Mouse (Mus musculus): ENCODE measurements around the gene Cbx1. TPM values are rescaled to one million over a fixed set of nuclear protein-coding genes. Genes with fewer than 3 reads are reported as not detected.
A peak's percentile ranks its signal among the peaks of the same experiment; 100 is the strongest.

The Cbx1 gene
- total and polyA plus RNA-seq, 3 experiments = 132 to 368 (median 152) TPM

DNA sequence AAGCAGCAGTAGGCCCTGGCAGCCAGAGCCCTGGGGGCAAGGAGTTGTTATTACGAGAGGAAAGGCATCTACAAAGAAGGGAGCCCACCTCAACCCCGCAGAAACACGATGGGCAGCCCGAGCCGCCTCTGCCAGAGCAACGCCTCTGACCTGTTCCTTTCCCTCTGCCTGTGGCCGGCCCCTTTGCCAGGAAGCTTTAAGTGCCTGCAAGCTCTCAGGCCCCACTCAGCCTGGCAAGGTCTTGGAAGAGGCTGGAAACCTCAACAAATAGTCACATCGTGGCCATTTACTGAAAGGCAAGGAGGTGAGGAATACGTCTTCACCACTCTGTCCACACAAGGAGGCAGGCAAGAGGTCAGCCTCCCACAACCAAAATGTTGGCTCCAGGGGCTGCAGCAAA is 20.7 kb upstream of the Cbx1 start:
- no peak for DNase-seq (ENCODE audit: low read depth, low spot score)
- Histone ChIP-seq H3K9ac (ENCODE audit: control insufficient read depth, low read depth, low read length, poor library complexity, severe bottlenecking) (no peak overlapping the region), H3K79me2 (ENCODE audit: control insufficient read depth, insufficient read depth, low read length, poor library complexity) (no peaks in the 10 kb centered on the region), H3K4me1 (ENCODE audit: control insufficient read depth in 1 of 2, insufficient read depth in 2 of 2, low read length in 2 of 2) (peaks cover 0 to 15% of the 10 kb centered on the region in 2 experiments; a peak in 2 of 4 replicates), H3K4me3 (ENCODE audit: control insufficient read depth in 1 of 2, insufficient read depth in 1 of 2, low read depth in 2 of 2, low read length in 2 of 2) (no peak overlapping the region), H3K36me3 (ENCODE audit: control insufficient read depth in 1 of 2, insufficient read depth in 2 of 2, low read length in 2 of 2) (peaks cover 3% of the 10 kb centered on the region in 2 experiments; a peak in 3 of 4 replicates), H3K27me3 (ENCODE audit: control insufficient read depth in 1 of 2, insufficient read depth in 2 of 2, low read length in 2 of 2) (no peaks in the 10 kb centered on the region), H3K27ac (ENCODE audit: control insufficient read depth, low read depth, low read length) (no peak overlapping the region), H3K9me3 (replicated peaks; ENCODE audit: insufficient read depth, low read length) (no peaks in the 10 kb centered on the region)
- TF ChIP-seq HCFC1 (IDR thresholded peaks at IDR 0.05; ENCODE audit: low read depth, low read length) (no peak), POLR2AphosphoS2 (IDR thresholded peaks at IDR 0.05; ENCODE audit: low read length) (no peak), CTCF (IDR thresholded peaks at IDR 0.05 in 2 of 3, conservative IDR thresholded peaks at IDR 0.05 in 1 of 3; ENCODE audit: control insufficient read depth in 1 of 3, insufficient read depth in 1 of 3, low read depth in 2 of 3, low read length in 3 of 3, poor library complexity in 1 of 3, severe bottlenecking in 1 of 3) (no peak), TBP (IDR thresholded peaks at IDR 0.05; ENCODE audit: low read depth, low read length) (no peak)

DNA sequence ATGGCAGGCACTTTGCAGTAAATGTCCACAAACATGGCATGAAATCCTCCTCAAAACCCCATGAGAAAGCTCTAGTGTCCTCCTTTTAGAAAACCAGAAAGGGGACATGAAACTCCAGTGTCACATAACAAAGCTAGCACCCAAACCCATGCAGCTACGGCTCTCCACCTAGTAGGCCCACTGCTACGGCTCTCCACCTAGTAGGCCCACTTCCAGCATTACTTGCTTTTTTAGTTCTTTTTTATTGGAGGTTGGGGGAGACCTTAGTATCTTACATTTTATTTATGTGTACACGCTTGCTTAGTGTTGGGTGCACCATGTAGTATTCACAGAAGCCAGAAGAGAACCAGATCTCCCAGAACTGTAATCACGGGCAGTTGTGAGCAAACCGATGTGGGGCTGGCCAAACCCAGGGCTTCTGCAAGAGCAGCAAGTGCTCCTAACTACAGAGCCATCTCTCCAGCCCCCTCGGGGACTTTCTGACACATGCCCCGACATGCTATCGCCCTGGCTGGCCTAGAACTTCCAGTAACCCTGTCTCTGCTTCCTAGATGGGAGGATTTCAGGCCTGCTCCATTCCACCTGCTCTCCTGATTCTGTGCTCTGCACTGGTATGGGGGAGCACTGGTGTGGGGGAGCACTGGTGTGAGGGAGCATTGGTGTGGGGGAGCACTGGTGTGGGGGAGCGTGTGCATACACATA is 17.5 kb upstream of the Cbx1 start:
- Histone ChIP-seq H3K79me2 (ENCODE audit: control insufficient read depth, insufficient read depth, low read length, poor library complexity) (no peaks in the 10 kb centered on the region; the same call in 1 of the 2 replicates), H3K4me1 (ENCODE audit: control insufficient read depth in 1 of 2, insufficient read depth in 2 of 2, low read length in 2 of 2) (no peaks in the 10 kb centered on the region; a peak in 1 of 4 replicates), H3K27me3 (ENCODE audit: control insufficient read depth in 1 of 2, insufficient read depth in 2 of 2, low read length in 2 of 2) (no peaks in the 10 kb centered on the region), H3K9me3 (replicated peaks; ENCODE audit: insufficient read depth, low read length) (no peaks in the 10 kb centered on the region), H3K27ac (ENCODE audit: control insufficient read depth, low read depth, low read length) (no peak overlapping the region), H3K36me3 (ENCODE audit: control insufficient read depth in 1 of 2, insufficient read depth in 2 of 2, low read length in 2 of 2) (peaks cover 0 to 5% of the 10 kb centered on the region in 2 experiments; a peak in 2 of 4 replicates), H3K9ac (ENCODE audit: control insufficient read depth, low read depth, low read length, poor library complexity, severe bottlenecking) (no peak overlapping the region), H3K4me3 (ENCODE audit: control insufficient read depth in 1 of 2, insufficient read depth in 1 of 2, low read depth in 2 of 2, low read length in 2 of 2) (no peak overlapping the region)
- DNase-seq (ENCODE audit: low read depth, low spot score) = no peak
- TF ChIP-seq MXI1 (IDR thresholded peaks at IDR 0.05; ENCODE audit: low read depth, low read length) (no peak), NELFE (IDR thresholded peaks at IDR 0.05; ENCODE audit: low read depth, low read length) (no peak), JUND (IDR thresholded peaks at IDR 0.05; ENCODE audit: low read depth, low read length) (no peak), ZKSCAN1 (IDR thresholded peaks at IDR 0.05; ENCODE audit: low read depth, low read length) (peak; percentile 78; the same call in 1 of the 2 replicates), E2F4 (IDR thresholded peaks at IDR 0.05; ENCODE audit: borderline replicate concordance, low read depth, low read length) (no peak), UBTF (IDR thresholded peaks at IDR 0.05; ENCODE audit: borderline replicate concordance, insufficient read depth, low read depth, low read length) (no peak), POLR2AphosphoS5 (IDR thresholded peaks at IDR 0.05; ENCODE audit: borderline replicate concordance, low read depth, low read length) (no peak)

DNA sequence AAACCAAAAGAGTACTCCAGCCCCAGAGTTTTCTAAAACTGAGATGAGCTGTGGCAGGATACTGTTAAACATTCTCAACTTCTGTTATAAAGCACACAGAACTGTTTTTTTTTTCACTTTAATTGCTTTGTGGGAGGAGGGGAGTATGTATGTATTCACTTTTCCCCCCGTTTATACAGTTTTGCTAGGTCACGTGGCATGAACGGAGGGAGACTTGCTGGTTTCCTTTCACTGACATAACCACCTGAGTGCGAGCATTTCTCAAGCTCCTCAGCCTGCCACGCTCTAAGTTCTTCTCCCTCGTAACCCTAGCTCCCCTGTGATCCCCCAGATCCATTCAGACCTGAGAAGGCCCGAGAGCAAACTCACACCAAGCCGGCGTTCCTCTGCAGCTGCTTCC is 16.5 kb upstream of the Cbx1 start:
- Histone ChIP-seq H3K79me2 (ENCODE audit: control insufficient read depth, insufficient read depth, low read length, poor library complexity) (peaks cover 6% of the 10 kb centered on the region), H3K36me3 (ENCODE audit: control insufficient read depth in 1 of 2, insufficient read depth in 2 of 2, low read length in 2 of 2) (peaks cover 0 to 5% of the 10 kb centered on the region in 2 experiments; a peak in 3 of 4 replicates), H3K9me3 (replicated peaks; ENCODE audit: insufficient read depth, low read length) (no peaks in the 10 kb centered on the region), H3K27me3 (ENCODE audit: control insufficient read depth in 1 of 2, insufficient read depth in 2 of 2, low read length in 2 of 2) (no peaks in the 10 kb centered on the region), H3K4me3 (ENCODE audit: control insufficient read depth in 1 of 2, insufficient read depth in 1 of 2, low read depth in 2 of 2, low read length in 2 of 2) (no peak overlapping the region), H3K9ac (ENCODE audit: control insufficient read depth, low read depth, low read length, poor library complexity, severe bottlenecking) (no peak overlapping the region), H3K4me1 (ENCODE audit: control insufficient read depth in 1 of 2, insufficient read depth in 2 of 2, low read length in 2 of 2) (no peaks in the 10 kb centered on the region; a peak in 2 of 4 replicates), H3K27ac (ENCODE audit: control insufficient read depth, low read depth, low read length) (no peak overlapping the region)
- DNase-seq (ENCODE audit: low read depth, low spot score) = no peak
- TF ChIP-seq ZNF384 (IDR thresholded peaks at IDR 0.05; ENCODE audit: low read depth, low read length) = no peak
- no peak for TF ChIP-seq MAX (IDR thresholded peaks at IDR 0.05; ENCODE audit: low read length)
- TF ChIP-seq SMC3 (IDR thresholded peaks at IDR 0.05; ENCODE audit: low read depth, low read length) = no peak
- no peak for TF ChIP-seq TCF12 (IDR thresholded peaks at IDR 0.05; ENCODE audit: low read depth, low read length)
- no peak for TF ChIP-seq EP300 (IDR thresholded peaks at IDR 0.05; ENCODE audit: low read depth in 1 of 2, low read length in 2 of 2)
- TF ChIP-seq CHD1 (IDR thresholded peaks at IDR 0.05; ENCODE audit: low read depth, low read length) = no peak
- TF ChIP-seq GATA1 (IDR thresholded peaks at IDR 0.05; ENCODE audit: low read depth, low read length) = no peak
- TF ChIP-seq MYB (IDR thresholded peaks at IDR 0.05; ENCODE audit: low read depth, low read length) = no peak
- no peak for TF ChIP-seq MAZ (IDR thresholded peaks at IDR 0.05; ENCODE audit: low read depth, low read length)
- no peak for TF ChIP-seq BHLHE40 (IDR thresholded peaks at IDR 0.05; ENCODE audit: borderline replicate concordance, low read depth, low read length)
- no peak for TF ChIP-seq ETS1 (IDR thresholded peaks at IDR 0.05; ENCODE audit: low read depth, low read length)
- TF ChIP-seq USF2 (IDR thresholded peaks at IDR 0.05; ENCODE audit: borderline replicate concordance in 1 of 2, insufficient read depth in 1 of 2, low read depth in 1 of 2, low read length in 2 of 2) = no peak
- no peak for TF ChIP-seq GABPA (IDR thresholded peaks at IDR 0.05; ENCODE audit: low read depth, low read length)
- TF ChIP-seq JUND (IDR thresholded peaks at IDR 0.05; ENCODE audit: low read depth, low read length) = no peak
- no peak for TF ChIP-seq MXI1 (IDR thresholded peaks at IDR 0.05; ENCODE audit: low read depth, low read length)
- no peak for TF ChIP-seq E2F4 (IDR thresholded peaks at IDR 0.05; ENCODE audit: borderline replicate concordance, low read depth, low read length)

All from MEL (cell line).